Mouse (Mus musculus) kidney, adult 2 months (tissue): ENCODE measurements at regions not wholly inside any gene's neighbourhood (a gene's known extent, or its start where the extent isn't known, plus 50 kb on each side); places are given as distances from the start of the nearest gene placed in this dataset.
"Not testable (repeated sequence)": the region's sequence is repeated elsewhere in the genome, so short reads cannot be mapped to it uniquely, and the experiment has no call there.

Experiments
- DNase-seq: peaks from one replicate; pipeline ENCODE4 v3.0.0; 2021
- H3K27ac ChIP-seq: fragments of 200-500 bp; 2 replicates; pipeline ENCODE4 v1.5.1; 2012; ENCODE audit warnings: low read depth, low read length, control low read depth, inconsistent platforms; ENCODE audit not compliant: insufficient read depth
- H3K27me3 ChIP-seq: fragments of 200-500 bp; replicated peaks from 2 replicates; pipeline ENCODE4 v1.6.1; 2012; ENCODE audit warnings: mild to moderate bottlenecking, moderate library complexity, low read length, inconsistent platforms; ENCODE audit not compliant: control insufficient read depth, insufficient read depth
- H3K36me3 ChIP-seq: fragments of 200-500 bp; 2 replicates; pipeline ENCODE4 v1.6.1; 2012; ENCODE audit warnings: mild to moderate bottlenecking, moderate library complexity, low read length, inconsistent platforms; ENCODE audit not compliant: control insufficient read depth, insufficient read depth
- H3K4me1 ChIP-seq: fragments of 200-500 bp; 2 replicates; pipeline ENCODE4 v1.6.1; 2011; ENCODE audit warnings: low read length; ENCODE audit not compliant: control insufficient read depth, insufficient read depth
- H3K4me3 ChIP-seq: fragments of 200-500 bp; 2 replicates; pipeline ENCODE4 v1.5.1; 2011; ENCODE audit warnings: mild to moderate bottlenecking, low read depth, low read length, control low read depth; ENCODE audit not compliant: insufficient read depth
- CTCF ChIP-seq: fragments of 200-500 bp; conservative IDR thresholded peaks from 2 replicates; pipeline ENCODE4 v1.5.1; 2011; ENCODE audit warnings: low read depth, mild to moderate bottlenecking, control low read depth, low read length, moderate library complexity, mixed read lengths; ENCODE audit not compliant: insufficient read depth, insufficient read length
- POLR2A ChIP-seq: fragments of 200-500 bp; IDR thresholded peaks from one replicate; pipeline ENCODE4 v1.6.1; 2011; ENCODE audit warnings: low read depth, low read length, control low read depth
- WGBS: fragments of 180-500 bp; shearing (Covaris S2); methylation state at CpG from one replicate; pipeline ENCODE4 v1.1.7; 2018; 5-methylcytosine and 5-hydroxymethylcytosine counted together

DNA sequence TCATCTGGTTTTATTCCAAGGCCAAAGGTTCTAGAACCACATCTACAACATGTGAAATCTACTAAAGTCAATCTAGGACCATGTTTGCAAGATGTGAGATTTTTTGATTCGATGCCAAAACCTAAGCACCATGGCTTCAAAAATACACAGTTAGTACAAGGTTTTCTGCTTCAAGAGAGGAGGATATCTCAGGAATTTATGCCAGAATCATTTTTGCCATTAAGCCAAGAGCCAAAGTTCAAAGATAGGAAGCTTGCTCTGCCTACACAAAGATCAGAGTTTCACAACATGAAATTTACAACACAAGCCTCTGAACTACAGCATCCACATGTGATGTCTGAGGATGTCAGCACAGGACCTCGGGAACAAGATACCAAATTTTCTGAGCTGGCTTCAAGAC is 103.2 kb upstream of the Kmt2e start:
- H3K4me3 ChIP-seq: no peak overlapping the region
- no peaks in the 10 kb centered on the region for H3K36me3 ChIP-seq
- no peak overlapping the region for H3K27ac ChIP-seq
- no peaks in the 10 kb centered on the region for H3K27me3 ChIP-seq
- TF ChIP-seq POLR2A (no peak), CTCF (no peak)
- whole genome bisulfite sequencing: 86% methylated on average over 2 of the region's 2 CpGs
- H3K4me1 ChIP-seq: no peaks in the 10 kb centered on the region
- peak; percentile 34 for DNase-seq

- H3K27ac ChIP-seq: no peak overlapping the region
- no peaks in the 10 kb centered on the region for H3K27me3 ChIP-seq
- H3K4me1 ChIP-seq: no peaks in the 10 kb centered on the region
- DNase-seq: no peak
- no peak for TF ChIP-seq POLR2A
- TF ChIP-seq CTCF: no peak
- no peaks in the 10 kb centered on the region for H3K36me3 ChIP-seq
- WGBS: 74% methylated on average over 1 of the region's 1 CpGs
- H3K4me3 ChIP-seq: no peak overlapping the region
Measured at GRCm38 (mm10) chr5:23347208-23347607, 87.0 kb upstream of the Kmt2e start.

- WGBS: 94% methylated on average over 11 of the region's 11 CpGs
- not testable (repeated sequence) for DNase-seq, H3K4me1 ChIP-seq, H3K27me3 ChIP-seq, H3K27ac ChIP-seq, H3K36me3 ChIP-seq, H3K4me3 ChIP-seq
Measured at GRCm38 (mm10) chr5:23350647-23351046, 83.6 kb upstream of the Kmt2e start.

GRCm38 (mm10) chr5:23362412-23362811 is 71.8 kb upstream of the Kmt2e start:
- not testable (repeated sequence) for H3K27ac ChIP-seq, H3K27me3 ChIP-seq, H3K4me1 ChIP-seq, DNase-seq, H3K36me3 ChIP-seq, H3K4me3 ChIP-seq
- WGBS: 78% methylated on average over 4 of the region's 4 CpGs
